Mouse (Mus musculus) heart, embryonic 12.5 days (tissue): ENCODE data around the gene Ssh3. TPM values are rescaled to one million over a fixed set of nuclear protein-coding genes. Genes with fewer than 3 reads are reported as not detected.

Source experiments
- ATAC-seq: fragments of 200-750 bp; cut with Nextera tagmentation; 2 replicates; pipeline ENCODE4 v1.8.0; 2017; ENCODE audit warnings: moderate TSS enrichment, moderate library complexity; ENCODE audit not compliant: insufficient number of reproducible peaks, low FRiP score
- H3K27ac ChIP-seq: fragments of 300-500 bp; sonication (generic); 2 replicates; pipeline ENCODE4 v1.5.1; 2016; ENCODE audit warnings: mild to moderate bottlenecking, moderate library complexity; ENCODE audit not compliant: poor library complexity, severe bottlenecking
- H3K27me3 ChIP-seq: fragments of 300-500 bp; sonication (generic); replicated peaks from 2 replicates; pipeline ENCODE4 v1.6.1; 2016; ENCODE audit warnings: mild to moderate bottlenecking, moderate library complexity
- H3K36me3 ChIP-seq: fragments of 300-500 bp; sonication (generic); 2 replicates; pipeline ENCODE4 v1.6.1; 2016; ENCODE audit warnings: mild to moderate bottlenecking, moderate library complexity
- H3K4me1 ChIP-seq: fragments of 300-500 bp; sonication (generic); replicated peaks from 2 replicates; pipeline ENCODE4 v1.6.1; 2016; ENCODE audit warnings: mild to moderate bottlenecking
- H3K4me2 ChIP-seq: fragments of 300-500 bp; sonication (generic); 2 replicates; pipeline ENCODE4 v1.6.1; 2016; ENCODE audit warnings: mild to moderate bottlenecking, moderate library complexity
- H3K4me3 ChIP-seq: fragments of 300-500 bp; sonication (generic); 2 replicates; pipeline ENCODE4 v1.5.1; 2016; ENCODE audit warnings: mild to moderate bottlenecking
- H3K9ac ChIP-seq: fragments of 300-500 bp; sonication (generic); 2 replicates; pipeline ENCODE4 v1.6.1; 2016; ENCODE audit warnings: mild to moderate bottlenecking, moderate library complexity
- H3K9me3 ChIP-seq: fragments of 300-500 bp; sonication (generic); replicated peaks from 2 replicates; pipeline ENCODE4 v1.6.1; 2016; ENCODE audit warnings: mild to moderate bottlenecking, moderate library complexity
- WGBS: fragments of 180-500 bp; shearing (Covaris S2); methylation state at CpG from one replicate; pipeline ENCODE4 v1.1.7; 2016; 5-methylcytosine and 5-hydroxymethylcytosine counted together
- polyA plus RNA-seq: library from polyadenylated mRNA; unstranded; fragments of >200 nt; fragmentation: Nextera tagmentation; extraction: Ambion mirVana; gene quantifications from 2 replicates; pipeline ENCODE4 v1.2.1, GENCODE M21; 2016

Gene Ssh3
- polyA plus RNA-seq, 1 experiment from 2014 or later: 4.7 TPM

DNA sequence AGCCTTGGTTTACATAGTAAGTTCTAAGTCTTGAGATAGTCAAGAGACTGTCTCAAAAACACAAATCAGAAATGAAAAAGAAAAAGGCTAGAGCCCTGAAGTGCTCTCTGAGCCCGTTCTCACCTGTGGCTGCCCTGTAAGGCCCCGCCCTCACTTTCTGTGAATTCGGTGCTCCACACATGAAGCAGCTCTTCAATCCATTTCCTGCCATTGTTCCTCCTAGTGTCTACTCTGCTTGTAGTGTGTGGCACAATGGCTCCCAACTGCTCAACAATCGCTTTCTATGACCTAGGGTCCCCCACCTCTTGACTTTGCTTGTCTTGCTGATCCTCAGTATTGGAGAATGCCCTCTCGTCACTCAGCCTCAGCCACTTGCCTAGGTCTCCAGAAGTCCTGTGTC lies 41.5 kb downstream of the Ssh3 start:
- peaks cover 41% of the 10 kb centered on the region for H3K27me3 ChIP-seq
- H3K4me3 ChIP-seq: no peak overlapping the region
- peaks cover 17% of the 10 kb centered on the region for H3K4me1 ChIP-seq
- H3K27ac ChIP-seq: no peak overlapping the region
- ATAC-seq: no peak
- no peak overlapping the region for H3K9ac ChIP-seq
- no peaks in the 10 kb centered on the region for H3K36me3 ChIP-seq
- no peaks in the 10 kb centered on the region for H3K9me3 ChIP-seq
- WGBS: 51% methylated on average over 5 of the region's 5 CpGs
- no peak overlapping the region for H3K4me2 ChIP-seq

DNA sequence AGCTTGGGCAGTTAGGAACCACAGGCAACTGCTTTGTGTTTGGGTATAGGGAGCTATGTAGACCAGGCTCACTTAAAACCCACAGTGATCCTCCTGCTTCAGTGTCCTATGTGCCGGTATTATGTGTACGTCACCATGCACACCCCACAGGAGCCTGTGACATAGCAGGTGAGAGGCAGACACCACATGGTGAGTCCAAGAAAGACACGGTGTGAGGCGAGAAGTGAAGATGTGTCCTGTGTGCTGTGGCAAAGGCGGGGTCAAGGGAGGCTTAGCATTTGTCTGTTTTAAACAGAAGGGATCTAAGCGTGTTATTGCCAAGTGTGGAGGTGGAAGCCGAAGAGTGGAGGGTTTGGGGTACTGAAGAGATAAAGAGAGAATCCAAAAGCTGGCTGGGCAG lies 42.2 kb downstream of the Ssh3 start:
- ATAC-seq: no peak
- WGBS: 83% methylated on average over 7 of the region's 7 CpGs
- Histone ChIP-seq H3K9ac (no peak overlapping the region), H3K4me3 (no peak overlapping the region), H3K27me3 (peaks cover 47% of the 10 kb centered on the region), H3K9me3 (no peaks in the 10 kb centered on the region), H3K27ac (no peak overlapping the region), H3K4me1 (peaks cover 19% of the 10 kb centered on the region), H3K36me3 (no peaks in the 10 kb centered on the region), H3K4me2 (no peak overlapping the region)

DNA sequence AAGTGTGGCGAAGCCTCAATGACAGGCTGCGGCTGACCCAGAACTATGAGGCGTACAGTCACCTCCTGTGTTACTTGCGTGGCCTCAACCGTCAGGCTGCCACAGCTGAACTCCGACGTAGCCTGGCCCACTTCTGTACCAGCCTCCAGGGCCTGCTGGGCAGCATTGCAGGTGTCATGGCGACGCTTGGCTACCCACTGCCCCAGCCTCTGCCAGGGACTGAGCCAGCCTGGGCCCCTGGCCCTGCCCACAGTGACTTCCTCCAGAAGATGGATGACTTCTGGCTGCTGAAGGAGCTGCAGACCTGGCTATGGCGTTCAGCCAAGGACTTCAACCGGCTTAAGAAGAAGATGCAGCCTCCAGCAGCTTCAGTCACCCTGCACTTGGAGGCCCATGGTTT lies 46.8 kb downstream of the Ssh3 start:
- Histone ChIP-seq H3K9me3 (no peaks in the 10 kb centered on the region), H3K27ac (no peak overlapping the region), H3K9ac (no peak overlapping the region), H3K4me1 (peaks cover 35% of the 10 kb centered on the region), H3K27me3 (peaks cover 52% of the 10 kb centered on the region), H3K4me3 (no peak overlapping the region), H3K4me2 (no peak overlapping the region), H3K36me3 (no peaks in the 10 kb centered on the region)
- no peak for ATAC-seq
- WGBS: 81% methylated on average over 11 of the region's 11 CpGs

DNA sequence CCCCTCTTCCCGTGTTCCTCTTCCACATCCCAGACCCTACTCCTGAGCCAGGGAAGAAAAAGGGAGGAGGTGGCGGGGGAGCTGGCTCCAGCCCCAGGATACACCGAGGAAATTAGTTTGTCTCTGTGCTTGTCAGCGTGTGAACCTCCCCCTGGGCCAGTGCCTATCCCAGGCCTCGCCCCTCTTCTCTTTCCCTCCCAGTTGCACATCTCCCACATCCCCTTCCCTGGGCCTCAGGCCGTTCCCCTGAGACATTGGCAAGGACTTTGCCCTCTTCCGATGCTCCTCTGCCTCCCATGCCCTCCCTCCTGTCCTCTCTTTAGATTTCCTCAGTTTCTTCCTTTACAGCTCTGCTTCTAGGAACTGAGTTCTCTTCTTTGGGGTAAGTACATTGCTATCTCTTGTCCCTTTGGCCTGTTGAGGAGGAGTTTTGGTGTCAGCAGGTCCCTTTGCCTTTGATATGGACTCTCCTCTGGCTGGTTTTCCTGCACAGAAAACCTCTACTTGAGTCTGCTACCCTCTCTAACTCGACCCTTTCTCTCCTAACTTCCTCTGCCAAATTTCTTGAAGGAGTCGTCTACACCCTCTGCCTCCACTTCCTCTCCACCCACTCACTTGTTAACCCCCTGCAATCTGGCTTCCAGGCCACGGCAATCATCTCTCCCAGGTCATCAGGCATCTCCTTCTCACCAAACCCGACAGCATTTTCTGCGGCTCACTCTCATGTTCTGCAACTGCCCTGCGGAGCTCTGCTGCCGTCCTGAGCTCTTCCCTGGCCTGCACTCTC lies 47.8 kb downstream of the Ssh3 start:
- ATAC-seq: no peak
- H3K9ac ChIP-seq: no peak overlapping the region
- 30% methylated on average over 14 of the region's 14 CpGs for WGBS

GRCm38 (mm10) chr19:4220416-4220815 lies 48.6 kb downstream of the Ssh3 start:
- peaks cover 53% of the 10 kb centered on the region for H3K27me3 ChIP-seq
- H3K4me2 ChIP-seq: peak overlapping the region; percentile 8; the same call in 1 of the 2 replicates
- ATAC-seq: no peak
- no peak overlapping the region for H3K9ac ChIP-seq
- H3K36me3 ChIP-seq: no peaks in the 10 kb centered on the region
- H3K4me3 ChIP-seq: no peak overlapping the region
- no peak overlapping the region for H3K27ac ChIP-seq
- no peaks in the 10 kb centered on the region for H3K9me3 ChIP-seq
- WGBS: 45% methylated on average over 4 of the region's 4 CpGs
- H3K4me1 ChIP-seq: peaks cover 51% of the 10 kb centered on the region

More for the DNA sequence above, 47.8 kb downstream of the Ssh3 start:
- Histone ChIP-seq H3K9me3 (no peaks in the 10 kb centered on the region), H3K4me2 (0 out of 2 replicates have a peak overlapping the region, but pooled peaks have one; percentile 1), H3K4me3 (no peak overlapping the region), H3K27ac (no peak overlapping the region), H3K27me3 (peaks cover 53% of the 10 kb centered on the region), H3K36me3 (no peaks in the 10 kb centered on the region), H3K4me1 (peaks cover 45% of the 10 kb centered on the region)

- Histone ChIP-seq H3K27ac (no peak overlapping the region), H3K27me3 (peaks cover 53% of the 10 kb centered on the region), H3K4me1 (peaks cover 55% of the 10 kb centered on the region), H3K4me3 (no peak overlapping the region), H3K9ac (no peak overlapping the region), H3K36me3 (no peaks in the 10 kb centered on the region), H3K9me3 (no peaks in the 10 kb centered on the region), H3K4me2 (no peak overlapping the region)
- 78% methylated on average over 6 of the region's 6 CpGs for WGBS
- ATAC-seq: no peak
These were observed 49.0 kb downstream of the Ssh3 start for GRCm38 (mm10) chr19:4219943-4220342.

DNA sequence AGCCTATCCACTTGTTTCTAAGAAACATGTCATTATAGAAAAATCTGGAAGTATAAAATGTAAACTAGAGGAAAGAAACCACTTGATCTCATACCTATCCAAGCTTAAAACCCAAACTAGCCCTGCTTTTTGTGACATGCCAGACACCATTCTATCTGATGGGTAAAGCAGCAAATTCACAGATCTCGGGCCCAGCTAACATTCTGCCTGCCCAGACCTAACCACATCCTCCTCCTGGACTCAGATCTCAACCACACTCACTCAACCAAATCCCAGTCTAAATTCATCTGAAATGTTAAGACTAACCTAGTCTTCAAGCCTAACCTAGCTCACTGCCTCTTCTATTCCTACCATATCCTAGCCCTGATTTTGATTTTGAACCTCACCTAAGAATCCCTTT lies 50.2 kb downstream of the Ssh3 start:
- Histone ChIP-seq H3K27ac (no peak overlapping the region), H3K36me3 (no peaks in the 10 kb centered on the region), H3K4me2 (no peak overlapping the region), H3K27me3 (peaks cover 63% of the 10 kb centered on the region), H3K9ac (no peak overlapping the region), H3K4me3 (no peak overlapping the region), H3K9me3 (no peaks in the 10 kb centered on the region), H3K4me1 (peaks cover 66% of the 10 kb centered on the region)
- no peak for ATAC-seq
- WGBS: 68% methylated on average over 1 of the region's 1 CpGs

DNA sequence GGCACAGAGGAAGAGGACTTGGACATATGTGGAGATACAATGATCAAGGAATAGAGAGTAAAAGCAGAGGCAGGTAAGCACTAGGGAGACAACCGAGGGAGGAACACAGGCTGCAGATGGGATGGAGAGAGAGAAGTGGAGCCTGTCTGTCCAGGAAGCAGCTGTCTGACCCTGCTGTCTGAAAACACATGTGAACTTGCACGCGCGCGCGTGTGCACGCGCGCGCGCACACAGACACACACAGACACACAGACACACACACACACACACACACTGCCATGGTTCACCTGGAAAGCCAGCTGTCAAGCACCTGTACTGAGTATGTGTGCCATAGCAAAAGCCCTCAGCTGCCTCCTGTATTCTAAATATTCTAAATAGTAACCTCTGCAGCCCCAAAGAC lies 50.7 kb downstream of the Ssh3 start:
- H3K9me3 ChIP-seq: no peaks in the 10 kb centered on the region

DNA sequence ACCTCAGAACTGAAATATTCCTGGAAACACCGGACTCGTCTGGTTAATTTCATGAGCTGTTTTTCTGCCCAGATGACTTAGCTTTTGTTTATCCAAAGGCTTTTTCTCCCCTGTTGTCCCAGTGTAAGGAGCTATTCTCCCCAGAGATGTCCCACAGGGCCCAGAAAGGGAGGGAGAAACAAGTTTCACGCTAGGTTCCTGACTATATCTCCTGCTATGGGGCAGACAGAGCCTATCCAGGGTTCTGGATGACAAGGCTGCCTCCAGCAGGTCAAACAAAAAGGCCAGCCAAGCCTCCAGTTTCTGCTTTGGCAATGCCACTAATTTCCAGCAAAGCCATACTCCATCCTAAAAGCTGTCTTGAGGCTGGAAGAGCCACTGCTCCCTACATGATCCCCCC lies 51.1 kb downstream of the Ssh3 start:
- Histone ChIP-seq H3K4me2 (no peak overlapping the region), H3K9me3 (no peaks in the 10 kb centered on the region)
- 43% methylated on average over 3 of the region's 3 CpGs for whole genome bisulfite sequencing

More for the DNA sequence above, 50.7 kb downstream of the Ssh3 start:
- H3K9ac ChIP-seq: no peak overlapping the region
- H3K36me3 ChIP-seq: no peaks in the 10 kb centered on the region
- H3K4me3 ChIP-seq: no peak overlapping the region
- peaks cover 67% of the 10 kb centered on the region for H3K27me3 ChIP-seq
- no peak for ATAC-seq
- H3K4me1 ChIP-seq: peaks cover 71% of the 10 kb centered on the region
- no peak overlapping the region for H3K27ac ChIP-seq
- H3K4me2 ChIP-seq: no peak overlapping the region
- WGBS: 86% methylated on average over 7 of the region's 11 CpGs

GRCm38 (mm10) chr19:4217140-4217539 lies 51.8 kb downstream of the Ssh3 start:
- Histone ChIP-seq H3K4me2 (no peak overlapping the region), H3K4me3 (no peak overlapping the region), H3K9ac (0 out of 2 replicates have a peak overlapping the region, but pooled peaks have one; percentile 9), H3K27ac (no peak overlapping the region), H3K4me1 (peaks cover 74% of the 10 kb centered on the region), H3K27me3 (peaks cover 71% of the 10 kb centered on the region), H3K9me3 (no peaks in the 10 kb centered on the region), H3K36me3 (no peaks in the 10 kb centered on the region)
- 20% methylated on average over 5 of the region's 5 CpGs for WGBS
- no peak for ATAC-seq

More for the DNA sequence above, 51.1 kb downstream of the Ssh3 start:
- no peak for ATAC-seq
- Histone ChIP-seq H3K36me3 (no peaks in the 10 kb centered on the region), H3K27me3 (peaks cover 71% of the 10 kb centered on the region), H3K4me1 (peaks cover 75% of the 10 kb centered on the region), H3K4me3 (no peak overlapping the region), H3K9ac (no peak overlapping the region), H3K27ac (no peak overlapping the region)

DNA sequence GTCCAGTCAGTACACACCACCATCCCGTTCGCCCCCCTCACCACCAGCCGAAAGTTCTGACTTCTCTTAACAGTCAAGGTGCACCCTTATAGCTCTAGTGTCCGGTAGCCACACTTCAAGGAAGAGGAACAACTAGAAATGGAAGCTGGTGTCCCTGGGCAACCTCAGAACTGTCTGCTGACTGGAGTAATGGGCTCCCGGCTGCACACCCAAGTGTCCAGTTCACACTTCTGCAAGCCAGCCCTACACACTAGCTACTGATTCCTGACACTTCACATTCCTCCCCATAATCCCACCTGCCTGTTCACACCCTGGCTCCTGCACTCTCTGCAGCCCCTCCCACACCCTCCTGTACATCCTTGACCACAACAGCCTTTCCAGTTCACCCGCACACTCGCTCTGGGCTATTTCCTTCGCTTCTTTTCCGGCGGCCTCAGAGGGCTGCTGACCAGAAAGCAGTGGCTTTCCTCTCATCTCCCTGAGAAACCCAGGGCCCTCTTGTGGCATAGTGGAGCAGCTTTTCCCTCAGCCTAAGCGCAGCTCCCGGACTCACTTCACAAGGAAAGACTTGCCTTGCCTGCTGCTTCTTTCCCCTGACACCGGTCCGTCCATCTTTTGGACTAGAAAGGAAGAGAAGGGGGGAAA lies 52.8 kb downstream of the Ssh3 start:
- H3K27me3 ChIP-seq: peaks cover 72% of the 10 kb centered on the region
- peak overlapping the region; percentile 1; the same call in 1 of the 2 replicates for H3K4me3 ChIP-seq
- no peaks in the 10 kb centered on the region for H3K9me3 ChIP-seq
- peaks cover 64% of the 10 kb centered on the region for H3K4me1 ChIP-seq
- no peak overlapping the region for H3K27ac ChIP-seq
- no peak for ATAC-seq
- H3K9ac ChIP-seq: 0 out of 2 replicates have a peak overlapping the region, but pooled peaks have one; percentile 23
- peak overlapping the region; percentile 44 for H3K4me2 ChIP-seq
- WGBS: 14% methylated on average over 14 of the region's 14 CpGs
- H3K36me3 ChIP-seq: no peaks in the 10 kb centered on the region
